Mouse (Mus musculus): ENCODE measurements around the gene Tas2r118.

Tas2r118 gene

DNA sequence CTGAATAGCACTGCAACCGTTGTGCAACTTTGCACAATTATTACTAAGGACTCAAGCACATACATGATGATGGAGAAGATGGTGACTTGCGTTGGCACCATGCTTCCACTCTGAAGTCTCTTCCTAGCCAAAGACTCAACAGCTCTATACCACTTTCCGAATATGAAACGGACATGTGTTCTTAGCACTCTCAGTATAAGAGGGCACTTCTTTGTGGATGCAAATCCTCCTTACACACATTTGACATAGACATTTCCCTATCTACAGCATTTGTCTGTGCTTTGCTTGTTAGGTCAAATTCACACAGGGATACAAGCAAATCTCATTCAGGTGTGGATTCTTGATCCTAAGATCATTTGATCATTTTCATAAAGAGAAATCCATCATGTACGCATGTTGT, at the start of gene Tas2r118:
Gene Tas2r118, minus strand, starts transcription at position 101 of the 400 bp plus-strand sequence.
- DNase-seq = no peak

DNA sequence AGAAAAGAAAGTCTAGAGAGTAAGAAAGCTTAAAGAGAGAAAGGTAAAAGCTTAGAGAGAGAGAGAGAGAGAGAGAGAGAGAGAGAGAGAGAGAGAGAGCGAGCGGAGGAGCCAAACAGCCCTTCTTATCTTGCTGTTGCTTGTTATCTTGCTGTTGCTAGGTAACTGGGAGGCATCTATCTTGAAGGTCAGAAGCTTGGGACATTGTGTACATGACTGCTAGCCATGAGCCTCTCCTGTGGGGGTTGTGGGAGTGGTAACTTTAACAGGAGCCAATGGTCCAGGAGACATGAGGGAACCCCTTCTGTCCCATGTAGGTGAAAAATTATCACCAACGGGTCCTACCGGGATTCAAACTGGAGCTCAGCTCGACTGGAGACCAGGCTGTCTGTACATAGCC, 48.5 kb upstream of the Tas2r118 start:
- no peak for DNase-seq

DNA sequence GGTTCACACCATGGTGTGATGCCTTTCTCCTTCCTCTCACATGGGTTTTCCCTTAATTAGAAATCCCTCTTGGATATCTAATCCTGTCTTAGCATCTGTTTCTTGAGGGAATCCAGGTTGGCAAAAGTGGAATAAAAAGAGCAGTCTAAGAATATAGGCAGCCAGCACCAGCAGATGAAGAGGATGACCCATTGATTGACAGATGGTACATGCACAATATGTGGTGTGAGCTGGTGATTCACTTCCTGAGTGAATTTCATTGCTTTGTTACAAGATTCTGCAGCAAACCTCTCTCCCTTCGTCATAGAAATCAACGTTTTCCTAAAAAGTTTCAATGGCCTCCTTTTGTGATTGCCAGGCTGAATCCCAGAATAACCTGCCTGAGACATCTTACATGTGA, 23.4 kb upstream of the Tas2r118 start:
- DNase-seq = no peak

DNA sequence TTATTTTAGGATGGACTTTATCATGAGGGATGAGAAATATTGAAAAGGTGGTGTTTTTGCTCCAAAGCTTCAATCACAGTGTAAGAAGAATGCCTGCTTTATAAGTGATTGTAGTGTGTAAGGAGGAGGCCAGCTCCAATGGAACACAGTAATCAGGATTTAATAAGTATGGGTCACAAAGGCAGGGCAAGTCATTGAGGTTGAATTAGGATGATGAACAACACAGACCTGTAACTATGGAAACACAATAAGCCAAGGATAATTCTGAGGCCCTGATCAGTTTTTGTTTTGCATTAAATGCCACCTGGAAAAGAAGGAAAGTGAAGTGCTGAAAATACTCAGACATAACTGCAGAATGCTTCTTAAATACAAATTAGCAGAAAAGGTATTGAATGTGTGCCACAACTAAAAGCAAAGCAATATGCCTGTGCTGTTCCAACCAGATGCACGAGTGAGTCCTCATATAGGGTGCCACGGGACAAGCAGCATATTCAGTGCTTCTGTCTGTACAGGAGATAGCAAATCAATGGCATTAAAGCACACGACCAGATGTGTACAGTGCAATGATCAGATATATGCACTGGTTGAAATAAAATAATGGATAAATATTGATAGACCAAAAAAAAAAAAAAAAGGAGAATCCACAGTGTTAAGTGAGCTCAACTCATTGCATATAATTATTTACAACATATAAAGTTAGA, 21.0 kb upstream of the Tas2r118 start:
- DNase-seq = no peak

DNA sequence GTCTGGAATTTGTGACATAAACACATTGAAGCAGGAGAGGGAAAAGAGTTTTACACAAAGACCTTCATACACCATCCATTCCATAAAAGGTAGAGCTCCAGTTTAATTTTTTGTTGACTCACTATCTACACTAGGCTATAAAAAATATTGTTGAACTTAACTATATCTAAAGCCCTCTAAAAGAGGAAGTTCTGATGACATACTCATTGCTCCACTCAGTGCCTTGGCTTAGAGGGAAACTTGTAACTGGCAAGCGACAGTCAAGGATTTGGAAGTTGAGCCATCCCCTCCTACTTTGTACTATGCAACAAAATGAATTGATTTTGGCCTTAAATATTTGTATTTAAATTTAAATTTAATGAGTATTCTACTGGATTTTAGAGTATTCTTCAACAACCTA, 16.4 kb upstream of the Tas2r118 start:
- no peak for DNase-seq

DNA sequence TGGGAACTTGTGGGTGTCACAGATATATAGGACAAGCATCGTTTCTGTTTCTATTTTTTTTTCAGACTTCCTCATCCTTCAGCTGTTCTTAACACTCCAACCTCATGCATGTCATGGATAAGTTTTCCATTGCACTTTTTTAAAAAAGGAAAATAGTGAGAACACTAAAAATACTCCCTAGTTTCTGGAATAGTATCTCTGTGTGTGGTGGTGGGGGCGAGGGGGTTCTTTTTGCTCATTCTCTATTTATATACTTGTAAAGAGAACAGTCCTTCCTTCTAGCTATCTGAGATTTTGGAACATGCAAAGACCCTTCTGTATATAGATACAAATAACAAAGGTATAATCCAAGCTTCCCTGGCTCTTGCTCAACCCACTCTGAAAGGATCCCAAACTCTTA, 2.9 kb downstream of the Tas2r118 start:
- DNase-seq = no peak

DNA sequence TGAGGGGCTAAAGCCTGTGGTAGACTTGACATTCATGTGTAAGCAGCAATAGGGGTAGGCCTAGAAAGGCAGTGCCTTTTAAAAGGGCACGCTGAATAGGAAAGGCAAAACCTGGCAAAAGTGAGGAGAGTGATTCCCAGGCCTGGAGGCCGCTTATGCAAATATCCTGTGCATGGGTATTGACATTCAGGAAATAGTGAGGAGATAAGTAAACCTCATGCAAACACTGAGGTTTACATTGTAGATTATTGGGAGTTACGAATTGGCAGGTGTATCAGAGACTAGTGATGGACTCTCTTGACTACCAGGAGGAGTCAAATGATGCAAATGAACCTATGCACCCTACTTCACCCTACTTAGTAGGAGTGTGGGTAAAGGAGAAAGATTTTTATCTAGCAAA, 3.9 kb downstream of the Tas2r118 start:
- no peak for DNase-seq

DNA sequence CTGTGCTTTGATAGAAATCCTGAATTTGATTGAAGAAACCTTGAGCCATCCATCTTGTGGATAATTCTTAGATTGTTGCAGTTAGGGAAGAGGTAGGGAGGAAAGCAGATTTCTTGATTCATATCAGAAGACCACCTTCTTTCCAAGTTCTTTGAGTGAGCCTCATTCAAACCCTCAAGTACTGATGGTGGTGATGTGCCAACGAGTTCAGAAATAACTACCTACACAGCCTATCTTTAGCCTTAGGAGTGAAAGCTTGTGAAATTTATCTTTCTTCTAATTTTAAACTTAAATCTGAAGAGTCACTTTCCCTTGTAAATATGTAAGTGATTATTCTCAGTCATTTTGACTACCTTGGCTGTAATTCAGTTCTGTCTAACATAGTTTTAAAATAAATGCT, 6.1 kb downstream of the Tas2r118 start:
- no peak for DNase-seq

DNA sequence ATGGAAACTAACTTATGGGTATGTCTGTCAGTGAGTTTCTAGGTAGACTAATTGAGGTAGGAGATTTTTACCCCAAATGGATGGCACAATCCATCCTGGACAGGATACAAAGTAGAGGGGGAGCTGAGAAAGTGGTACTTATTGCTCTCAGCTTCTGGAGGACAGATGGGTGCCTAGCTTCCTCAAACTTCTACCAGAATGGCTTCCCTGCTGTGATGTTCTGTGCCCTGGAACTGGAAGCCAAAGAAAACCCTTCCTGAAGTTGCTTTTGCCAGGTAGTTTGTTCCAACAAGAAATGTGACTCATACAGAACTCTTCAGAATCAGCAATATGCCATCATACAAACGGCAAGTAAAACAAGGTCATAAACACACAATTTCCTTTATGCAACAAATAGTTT, 29.1 kb downstream of the Tas2r118 start:
- DNase-seq = peak; percentile 38 to 50

DNA sequence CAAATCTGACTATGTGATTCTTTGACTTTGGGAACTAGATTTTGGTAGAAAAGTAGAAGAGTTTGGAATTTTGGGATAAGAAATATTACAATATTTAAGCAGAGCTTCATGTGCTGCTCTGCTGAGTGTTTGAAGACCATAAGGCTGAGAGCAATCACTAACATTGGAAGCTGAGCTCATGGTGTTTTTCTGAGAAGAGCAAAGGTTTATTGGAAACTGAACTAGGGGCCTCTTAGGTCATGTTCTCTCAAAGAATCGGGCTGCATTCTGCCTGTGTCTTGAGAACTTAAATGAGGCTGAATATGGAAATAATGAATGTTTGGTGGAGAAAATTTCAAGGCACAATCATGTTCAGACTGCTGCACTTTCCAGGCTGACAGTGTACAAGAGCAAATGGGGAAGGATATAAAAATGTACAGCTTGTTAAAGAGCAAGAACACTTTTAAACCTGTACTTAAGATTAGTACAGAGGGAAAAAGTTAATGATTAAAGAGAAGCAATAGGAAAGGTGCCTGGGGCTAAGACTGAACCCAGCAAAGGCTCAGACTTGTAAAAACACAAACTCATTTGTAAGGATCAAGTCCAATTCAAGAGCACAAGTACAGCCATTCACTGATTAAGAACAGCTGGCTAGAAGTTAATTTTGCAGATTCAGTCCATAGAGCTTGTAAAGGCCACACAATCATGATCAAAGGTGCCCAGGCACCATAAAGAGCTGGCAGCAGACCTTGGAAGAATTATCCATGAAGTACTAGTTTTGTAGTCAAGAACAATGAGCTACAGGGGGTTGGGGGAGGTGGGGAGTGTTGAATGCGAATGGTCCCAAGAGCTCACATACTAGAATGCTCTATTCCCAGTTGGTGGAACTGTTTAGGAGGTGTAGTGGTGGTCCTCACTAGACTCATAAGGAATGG, 31.0 kb downstream of the Tas2r118 start:
- DNase-seq = no peak

DNA sequence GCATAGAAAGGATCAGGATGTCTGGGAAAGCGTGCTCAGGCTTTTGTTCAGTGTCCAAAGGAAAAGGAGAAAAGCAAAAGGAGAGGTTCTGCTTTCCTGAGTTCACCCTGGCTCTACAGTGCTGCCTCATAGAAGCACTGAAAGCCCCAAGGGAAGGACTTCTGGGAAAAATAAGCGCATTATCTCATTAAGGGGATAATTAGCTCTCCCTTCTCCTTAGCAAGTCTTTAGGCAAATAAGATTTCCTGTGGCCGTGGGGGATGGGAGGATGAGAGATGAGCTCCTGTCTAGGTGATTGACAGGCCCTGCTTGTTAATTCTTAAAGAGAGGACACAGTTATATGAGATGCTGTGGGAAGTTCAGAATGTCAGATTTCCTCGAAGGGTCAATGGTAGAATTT, 33.4 kb downstream of the Tas2r118 start:
- no peak for DNase-seq

DNA sequence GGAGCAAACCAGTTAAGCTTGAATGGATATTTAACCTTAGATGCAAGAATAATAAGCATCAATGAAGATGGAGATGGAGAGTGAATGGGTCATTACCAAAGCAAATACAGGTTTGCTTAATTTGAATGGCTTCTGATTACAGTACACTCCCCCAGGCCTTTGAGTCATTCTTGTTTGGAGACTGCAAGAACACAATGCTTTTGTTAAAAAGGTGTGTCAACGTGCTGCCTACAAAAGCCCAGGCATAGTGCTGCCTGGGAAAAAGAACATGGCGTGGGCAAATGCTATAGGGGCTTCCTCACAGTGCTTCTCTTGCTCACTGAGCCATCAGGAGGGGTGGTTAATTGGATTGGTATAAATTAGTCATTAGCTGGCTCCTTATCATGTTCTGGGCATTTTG, 46.1 kb downstream of the Tas2r118 start:
- DNase-seq = no peak
